Mouse (Mus musculus) liver, embryonic 16.5 days (tissue): Measurements from ENCODE around the gene Plekhg6. TPM values are rescaled to one million over a fixed set of nuclear protein-coding genes. Genes with fewer than 3 reads are reported as not detected.

Experiments
- ATAC-seq: fragments of 200-750 bp; cut with Nextera tagmentation; 2 replicates; pipeline ENCODE4 v1.8.0; 2017; ENCODE audit warnings: low read depth, mild to moderate bottlenecking, moderate number of reproducible peaks, moderate library complexity
- H3K27ac ChIP-seq: fragments of 300-500 bp; sonication (generic); 2 replicates; pipeline ENCODE4 v1.5.1; 2014; ENCODE audit warnings: mild to moderate bottlenecking, low read length
- H3K27me3 ChIP-seq: fragments of 300-500 bp; sonication (generic); 2 replicates; pipeline ENCODE4 v1.6.1; 2014; ENCODE audit warnings: low read depth, low read length, mixed read lengths; ENCODE audit not compliant: control insufficient read depth, insufficient read depth
- H3K36me3 ChIP-seq: fragments of 300-500 bp; sonication (generic); 2 replicates; pipeline ENCODE4 v1.6.1; 2014; ENCODE audit warnings: mild to moderate bottlenecking; ENCODE audit not compliant: control insufficient read depth, insufficient read depth
- H3K4me1 ChIP-seq: fragments of 300-500 bp; sonication (generic); 2 replicates; pipeline ENCODE4 v1.6.1; 2014; ENCODE audit warnings: low read depth, low read length, mixed read lengths; ENCODE audit not compliant: control insufficient read depth
- H3K4me2 ChIP-seq: fragments of 300-500 bp; sonication (generic); 2 replicates; pipeline ENCODE4 v1.6.1; 2014; ENCODE audit warnings: low read depth, low read length, mixed read lengths
- H3K4me3 ChIP-seq: fragments of 300-500 bp; sonication (generic); 2 replicates; pipeline ENCODE4 v1.5.1; 2014; ENCODE audit warnings: low read depth, mild to moderate bottlenecking, low read length
- H3K9ac ChIP-seq: fragments of 300-500 bp; sonication (generic); 2 replicates; pipeline ENCODE4 v1.6.1; 2014; ENCODE audit warnings: low read depth, low read length
- H3K9me3 ChIP-seq: fragments of 300-500 bp; sonication (generic); replicated peaks from 2 replicates; pipeline ENCODE4 v1.6.1; 2016; ENCODE audit warnings: low read length; ENCODE audit not compliant: control insufficient read depth
- WGBS: fragments of 180-500 bp; shearing (Covaris S2); extraction: QIAGEN DNeasy Blood & Tissue Kit; methylation state at CpG from one replicate; pipeline ENCODE4 v1.1.7; 2014; ENCODE audit not compliant: insufficient replicate concordance; 5-methylcytosine and 5-hydroxymethylcytosine counted together
- polyA plus RNA-seq: library from polyadenylated mRNA; unstranded; fragments of >200 nt; fragmentation: Nextera tagmentation; extraction: Ambion mirVana; gene quantifications from 2 replicates; pipeline ENCODE4 v1.2.1, GENCODE M21; 2015

Plekhg6 gene
- polyA plus RNA-seq, 1 experiment from 2014 or later = 0.86 TPM

DNA sequence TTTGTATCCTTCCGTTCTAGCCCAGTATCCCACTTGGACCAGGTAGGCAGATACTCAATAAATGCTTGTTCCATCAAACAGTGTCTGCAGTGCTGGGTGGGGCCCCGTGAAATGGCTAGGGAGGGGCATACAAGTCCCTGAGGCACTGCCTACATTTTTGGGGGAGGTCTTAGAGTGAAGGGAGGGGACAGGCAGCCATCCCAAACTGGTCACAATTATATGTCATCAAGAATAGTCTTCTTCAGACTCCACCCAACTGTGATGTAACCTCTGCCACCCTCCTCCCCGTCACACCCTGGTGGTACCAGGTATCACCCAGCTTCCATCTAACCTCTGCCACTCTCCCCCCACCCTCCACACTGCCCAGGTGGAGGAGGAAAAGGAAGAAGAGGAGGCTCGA, 35.7 kb downstream of the Plekhg6 start:
- Histone ChIP-seq H3K9ac (no peak overlapping the region), H3K4me2 (no peak overlapping the region), H3K27ac (peak overlapping the region; percentile 57), H3K27me3 (no peaks in the 10 kb centered on the region), H3K4me3 (no peak overlapping the region), H3K36me3 (no peaks in the 10 kb centered on the region), H3K9me3 (no peaks in the 10 kb centered on the region), H3K4me1 (peaks cover 17% of the 10 kb centered on the region)
- WGBS = 39% methylated on average over 4 of the region's 4 CpGs
- no peak for ATAC-seq

DNA sequence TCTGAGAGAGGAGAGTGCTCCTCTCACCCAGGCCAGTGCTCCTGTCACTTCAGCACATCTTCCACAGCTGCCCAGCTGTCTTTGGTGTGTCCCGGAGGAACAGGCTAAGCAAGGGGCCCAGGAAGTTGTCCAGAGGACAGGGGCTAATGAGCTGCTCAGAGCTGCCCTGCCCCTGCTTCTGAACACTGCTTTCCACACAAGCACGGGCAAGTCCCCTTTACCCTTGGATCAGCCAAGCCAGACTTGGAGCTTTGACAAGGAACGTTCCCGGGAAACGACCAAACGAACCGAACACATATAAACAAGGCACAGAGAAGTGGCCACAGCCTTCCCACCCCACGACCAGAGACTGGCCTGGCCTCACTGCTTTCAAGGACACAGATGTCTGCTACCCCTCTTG, 36.5 kb downstream of the Plekhg6 start:
- no peaks in the 10 kb centered on the region for H3K27me3 ChIP-seq
- no peak overlapping the region for H3K4me2 ChIP-seq
- ATAC-seq = no peak
- H3K9ac ChIP-seq = no peak overlapping the region
- H3K4me1 ChIP-seq = peaks cover 17% of the 10 kb centered on the region
- H3K4me3 ChIP-seq = no peak overlapping the region
- 53% methylated on average over 8 of the region's 8 CpGs for WGBS
- no peaks in the 10 kb centered on the region for H3K9me3 ChIP-seq
- H3K36me3 ChIP-seq = no peaks in the 10 kb centered on the region
- H3K27ac ChIP-seq = no peak overlapping the region

DNA sequence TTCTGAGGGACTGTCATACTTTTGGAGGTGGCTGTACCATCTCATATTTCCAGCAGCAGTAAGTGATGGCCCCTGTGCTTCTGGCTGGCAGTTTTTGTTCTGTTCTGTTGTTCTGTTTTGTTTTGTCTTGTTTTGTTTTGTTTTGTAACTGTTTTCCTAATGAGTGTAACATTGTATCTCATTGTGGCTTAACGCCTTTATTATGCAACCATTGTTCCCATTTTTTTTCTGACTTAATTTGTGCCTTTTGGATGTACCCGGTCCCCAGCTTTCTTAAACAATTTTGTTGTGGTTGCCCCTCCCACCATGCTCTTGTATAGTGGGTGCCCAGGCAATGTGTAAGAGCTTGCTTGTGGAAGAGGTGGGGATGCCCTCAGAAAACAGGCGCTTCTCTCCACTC, 38.4 kb downstream of the Plekhg6 start:
- 40% methylated on average over 3 of the region's 3 CpGs for WGBS
- ATAC-seq = no peak
- H3K4me2 ChIP-seq = no peak overlapping the region
- no peak overlapping the region for H3K9ac ChIP-seq
- peak overlapping the region; percentile 50 for H3K27ac ChIP-seq
- H3K36me3 ChIP-seq = no peaks in the 10 kb centered on the region
- H3K27me3 ChIP-seq = no peaks in the 10 kb centered on the region
- H3K4me3 ChIP-seq = no peak overlapping the region
- no peaks in the 10 kb centered on the region for H3K9me3 ChIP-seq
- peaks cover 13% of the 10 kb centered on the region for H3K4me1 ChIP-seq

DNA sequence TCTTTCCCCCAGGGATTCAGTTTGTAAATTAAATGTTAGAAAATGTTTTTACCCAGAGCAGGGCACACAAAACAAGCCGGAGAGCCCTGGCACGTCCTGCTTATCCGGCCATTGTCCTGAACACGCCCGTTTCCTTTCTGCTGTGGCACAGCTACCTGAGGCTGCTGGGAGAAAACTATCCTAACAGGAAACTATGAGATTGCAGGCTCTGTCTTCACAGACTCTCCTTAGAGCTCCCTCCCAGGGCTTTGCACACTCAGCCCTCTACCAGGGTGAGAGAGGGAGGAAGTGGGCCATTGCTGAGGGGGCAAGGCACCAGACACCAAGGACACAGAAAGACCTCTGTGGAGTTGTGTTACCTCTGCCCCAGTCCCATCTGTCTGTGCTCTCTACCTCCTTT, 40.3 kb downstream of the Plekhg6 start:
- H3K9ac ChIP-seq = no peak overlapping the region

DNA sequence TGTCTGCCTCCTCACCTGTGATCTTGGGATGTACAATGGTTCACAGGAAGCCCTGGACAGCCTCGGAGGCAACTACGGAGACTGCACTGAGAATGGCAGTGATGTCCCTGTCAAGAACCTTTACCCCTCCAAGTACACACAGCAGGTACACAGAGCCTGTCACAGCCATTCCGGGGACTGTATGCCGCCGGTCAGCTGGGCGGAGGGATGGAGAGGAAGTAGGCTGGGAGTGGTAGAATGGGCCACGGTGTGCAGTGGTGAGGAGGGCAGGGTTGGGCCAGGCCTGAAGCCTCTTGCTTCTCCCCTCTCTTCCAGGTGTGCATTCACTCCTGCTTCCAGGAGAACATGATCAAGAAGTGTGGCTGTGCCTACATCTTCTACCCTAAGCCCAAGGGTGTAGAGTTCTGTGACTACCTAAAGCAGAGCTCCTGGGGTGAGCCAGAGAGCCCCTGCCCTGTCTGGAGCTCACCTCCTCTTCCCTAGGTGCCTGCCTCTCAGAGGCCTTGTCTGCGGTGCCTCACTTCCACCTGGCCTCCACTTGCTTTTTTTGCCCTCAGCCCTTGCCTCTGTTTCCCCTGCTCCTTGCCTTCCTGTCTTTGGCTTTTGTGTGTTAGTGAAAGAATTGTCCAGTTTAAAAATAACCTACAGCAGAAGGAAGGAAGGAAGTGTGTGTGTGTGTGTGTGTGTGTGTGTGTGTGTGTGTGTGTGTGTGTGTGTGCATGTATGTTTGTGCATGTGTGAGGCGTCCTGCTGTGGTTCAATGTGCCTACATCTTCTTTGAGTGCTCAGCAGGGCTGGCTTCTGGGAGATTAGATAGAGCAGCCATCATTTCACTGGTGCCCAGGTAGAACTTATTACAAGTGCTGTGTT, 41.6 kb downstream of the Plekhg6 start:
- ATAC-seq = no peak
- WGBS = 31% methylated on average over 9 of the region's 9 CpGs
- H3K27ac ChIP-seq = no peak overlapping the region

More for the DNA sequence above, 40.3 kb downstream of the Plekhg6 start:
- H3K9me3 ChIP-seq = no peaks in the 10 kb centered on the region
- ATAC-seq = no peak
- no peak overlapping the region for H3K4me3 ChIP-seq
- 35% methylated on average over 5 of the region's 5 CpGs for WGBS
- H3K4me1 ChIP-seq = peaks cover 9% of the 10 kb centered on the region
- H3K27me3 ChIP-seq = no peaks in the 10 kb centered on the region
- H3K36me3 ChIP-seq = no peaks in the 10 kb centered on the region
- H3K27ac ChIP-seq = no peak overlapping the region
- H3K4me2 ChIP-seq = no peak overlapping the region

DNA sequence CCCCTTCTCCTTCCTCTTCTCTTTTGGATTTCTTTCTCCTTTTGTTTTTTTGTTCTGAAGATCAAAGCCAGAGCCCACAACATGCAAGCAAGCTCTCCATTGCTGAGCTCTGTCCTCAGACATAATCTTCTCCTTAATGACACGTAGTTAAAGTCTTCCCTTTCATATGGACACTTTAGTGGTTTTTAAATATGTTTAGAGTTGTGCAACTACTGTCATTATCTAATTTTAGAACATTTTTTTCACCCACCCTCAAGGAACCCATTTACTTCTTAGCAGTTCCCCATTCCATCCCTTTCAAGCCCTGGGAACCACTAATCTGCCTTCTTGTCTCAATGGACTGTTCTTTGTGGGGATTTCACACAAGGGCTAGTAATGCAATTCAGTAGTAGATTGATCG, 46.2 kb downstream of the Plekhg6 start:
- H3K4me2 ChIP-seq = no peak overlapping the region
- no peak for ATAC-seq

More for the DNA sequence above, 41.6 kb downstream of the Plekhg6 start:
- H3K27me3 ChIP-seq = no peaks in the 10 kb centered on the region
- H3K9me3 ChIP-seq = no peaks in the 10 kb centered on the region
- H3K36me3 ChIP-seq = no peaks in the 10 kb centered on the region
- no peak overlapping the region for H3K4me2 ChIP-seq
- H3K4me1 ChIP-seq = peaks cover 9% of the 10 kb centered on the region
- no peak overlapping the region for H3K4me3 ChIP-seq
- no peak overlapping the region for H3K9ac ChIP-seq

DNA sequence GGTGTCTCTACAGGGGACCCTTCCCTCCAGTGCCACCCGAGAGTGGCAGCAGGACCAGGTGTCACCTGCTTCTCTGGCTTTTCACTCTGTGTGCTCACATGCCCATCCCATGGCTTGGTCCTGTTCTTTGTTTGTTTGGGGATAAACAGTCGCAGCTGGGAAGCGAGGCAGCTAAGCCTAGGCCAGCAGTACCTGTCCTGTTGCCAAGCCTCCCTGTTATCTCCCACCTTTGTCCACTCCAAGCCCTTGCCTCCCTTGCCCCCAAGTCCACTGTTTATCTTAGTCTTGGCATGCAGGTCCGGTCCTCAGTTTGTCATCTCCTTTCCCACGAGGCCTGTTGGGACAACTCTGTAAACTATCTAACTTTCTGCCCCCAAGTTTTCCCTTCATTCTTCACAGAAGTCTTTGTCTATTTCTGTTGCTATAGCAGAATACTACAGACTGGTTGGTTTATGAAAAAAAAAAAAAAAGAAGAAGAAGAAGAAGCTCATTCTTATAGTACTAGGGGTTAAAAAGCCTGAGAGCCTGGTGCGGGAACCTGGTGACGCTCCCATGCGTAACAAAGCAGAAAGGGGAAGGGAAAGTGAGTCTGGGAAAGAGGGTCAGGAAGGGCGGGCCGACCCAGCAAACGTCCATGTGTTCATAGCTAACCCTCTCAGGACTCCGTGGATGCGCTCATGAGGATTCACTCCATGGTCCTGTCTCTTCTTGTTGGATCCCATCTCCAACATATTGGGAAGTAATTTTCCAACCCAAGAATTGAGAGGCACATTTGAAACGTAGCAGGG, 47.3 kb downstream of the Plekhg6 start:
- ATAC-seq = no peak
- no peaks in the 10 kb centered on the region for H3K27me3 ChIP-seq
- H3K9me3 ChIP-seq = no peaks in the 10 kb centered on the region
- H3K4me3 ChIP-seq = no peak overlapping the region
- no peaks in the 10 kb centered on the region; the same call in none of the 2 replicates for H3K4me1 ChIP-seq
- no peak overlapping the region for H3K27ac ChIP-seq
- WGBS = 45% methylated on average over 14 of the region's 14 CpGs
- 0 out of 2 replicates have a peak overlapping the region, but pooled peaks have one; percentile 9 for H3K4me2 ChIP-seq
- H3K9ac ChIP-seq = no peak overlapping the region
- no peaks in the 10 kb centered on the region for H3K36me3 ChIP-seq

More for the DNA sequence above, 46.2 kb downstream of the Plekhg6 start:
- H3K9me3 ChIP-seq = no peaks in the 10 kb centered on the region
- H3K4me3 ChIP-seq = no peak overlapping the region
- no peaks in the 10 kb centered on the region for H3K27me3 ChIP-seq
- H3K4me1 ChIP-seq = no peaks in the 10 kb centered on the region; the same call in none of the 2 replicates
- no peaks in the 10 kb centered on the region for H3K36me3 ChIP-seq
- no peak overlapping the region for H3K27ac ChIP-seq
- WGBS = 37% methylated on average over 2 of the region's 2 CpGs
- H3K9ac ChIP-seq = no peak overlapping the region

DNA sequence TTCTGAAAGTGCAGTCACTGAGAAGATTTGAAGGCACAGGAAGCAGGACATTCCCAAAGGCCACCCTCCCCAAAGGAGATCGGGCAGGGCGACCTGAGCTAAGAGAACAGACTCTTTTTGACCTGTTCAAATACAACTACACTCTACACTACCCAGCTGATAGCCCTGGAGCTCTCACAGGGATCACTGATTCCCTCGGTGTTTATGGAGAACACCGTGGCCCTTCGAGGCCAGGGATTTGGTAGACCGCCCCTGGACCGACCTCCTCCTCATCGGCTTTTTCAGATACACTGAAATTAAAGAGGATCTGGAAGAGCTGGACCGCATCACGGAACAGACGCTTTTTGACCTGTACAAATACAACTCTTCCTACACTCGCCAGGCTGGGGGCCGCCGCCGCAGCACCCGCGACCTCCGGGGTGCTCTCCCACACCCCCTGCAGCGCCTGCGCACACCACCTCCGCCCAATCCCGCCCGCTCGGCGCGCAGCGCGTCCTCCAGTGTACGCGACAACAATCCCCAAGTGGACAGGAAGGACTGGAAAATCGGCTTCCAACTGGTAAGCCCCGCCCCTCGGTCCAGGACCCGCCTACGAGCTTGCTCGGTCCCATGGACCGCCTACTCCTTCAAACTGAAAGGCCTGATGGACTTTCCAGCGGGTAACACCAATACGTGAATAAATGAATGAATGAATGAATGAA, 49.8 kb downstream of the Plekhg6 start:
- no peaks in the 10 kb centered on the region for H3K36me3 ChIP-seq

More for the DNA sequence above, 49.8 kb downstream of the Plekhg6 start:
- H3K4me2 ChIP-seq = peak overlapping the region; percentile 58
- no peaks in the 10 kb centered on the region for H3K27me3 ChIP-seq
- H3K27ac ChIP-seq = no peak overlapping the region
- H3K9me3 ChIP-seq = no peaks in the 10 kb centered on the region
- 3% methylated on average over 39 of the region's 39 CpGs for WGBS
- peak overlapping the region; percentile 50; the same call in 1 of the 2 replicates for H3K9ac ChIP-seq
- H3K4me1 ChIP-seq = no peaks in the 10 kb centered on the region; the same call in none of the 2 replicates
- peak; percentile 80 for ATAC-seq
- peak overlapping the region; percentile 58 for H3K4me3 ChIP-seq
